Mouse (Mus musculus): Measurements from ENCODE around the gene Dgki. TPM values are rescaled to one million over a fixed set of nuclear protein-coding genes. Genes with fewer than 3 reads are reported as not detected.

Gene Dgki
- polyA plus RNA-seq, 1 experiment from 2014 or later = 0.42 TPM

DNA sequence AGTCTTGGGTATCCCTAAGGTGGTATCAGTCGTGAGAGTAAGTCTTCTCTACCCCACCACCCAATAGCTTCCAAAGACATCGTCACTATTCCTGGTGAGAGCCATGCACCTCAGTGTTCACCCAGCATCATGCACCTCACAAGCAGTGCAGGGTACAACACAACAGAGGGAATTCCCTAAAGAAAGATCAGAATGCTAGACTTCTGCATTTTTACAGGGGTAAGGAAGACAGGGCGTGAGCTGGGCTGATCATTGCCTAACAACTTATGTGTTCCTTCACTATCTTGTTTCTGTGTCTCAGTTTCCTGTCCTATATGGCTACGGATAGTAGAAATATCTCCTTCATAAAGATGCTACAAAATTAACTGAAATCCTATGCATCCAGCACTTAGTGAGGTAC, 13.8 kb downstream of the Dgki start:
- Histone ChIP-seq H3K4me2 (replicated peaks; ENCODE audit: low read depth) (no peak overlapping the region), H3K36me3 (ENCODE audit: control insufficient read depth, insufficient read depth) (no peaks in the 10 kb centered on the region), H3K4me1 (replicated peaks; ENCODE audit: control insufficient read depth, insufficient read depth, low read length) (no peaks in the 10 kb centered on the region), H3K27ac (ENCODE audit: low read depth, low read length) (no peak overlapping the region), H3K9ac (ENCODE audit: low read depth, low read length) (no peak overlapping the region), H3K27me3 (replicated peaks; ENCODE audit: control insufficient read depth, insufficient read depth, low read length) (no peaks in the 10 kb centered on the region), H3K9me3 (ENCODE audit: control insufficient read depth) (no peaks in the 10 kb centered on the region), H3K4me3 (ENCODE audit: low read depth, low read length) (no peak overlapping the region)
- no peak for TF ChIP-seq CTCF (IDR thresholded peaks at IDR 0.05; ENCODE audit: low read depth)
- WGBS = 88% methylated on average over 4 of the region's 4 CpGs
- ATAC-seq = no peak

DNA sequence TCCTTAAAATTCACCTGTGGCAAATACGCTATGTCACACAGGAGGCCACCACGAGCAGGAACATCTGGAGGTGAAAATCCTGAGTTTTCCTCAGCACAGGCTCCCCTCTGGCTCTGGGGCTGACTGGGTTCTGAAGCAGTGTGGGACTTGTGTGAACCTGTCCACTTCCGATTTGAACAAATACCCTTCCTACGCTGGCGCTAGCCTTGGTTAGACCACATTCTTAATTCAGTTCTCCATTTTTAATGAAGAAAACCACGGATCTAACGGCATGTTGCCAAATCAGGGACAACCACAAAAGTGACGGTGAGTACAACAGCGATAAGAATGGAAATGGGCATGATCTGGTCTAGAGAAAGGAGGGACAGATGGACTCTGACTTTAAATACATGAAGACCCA, 15.1 kb downstream of the Dgki start:
- Histone ChIP-seq H3K27ac (ENCODE audit: low read depth, low read length) (no peak overlapping the region), H3K9ac (ENCODE audit: low read depth, low read length) (no peak overlapping the region), H3K4me2 (replicated peaks; ENCODE audit: low read depth) (no peak overlapping the region), H3K36me3 (ENCODE audit: control insufficient read depth, insufficient read depth) (no peaks in the 10 kb centered on the region), H3K4me1 (replicated peaks; ENCODE audit: control insufficient read depth, insufficient read depth, low read length) (no peaks in the 10 kb centered on the region), H3K9me3 (ENCODE audit: control insufficient read depth) (no peaks in the 10 kb centered on the region), H3K27me3 (replicated peaks; ENCODE audit: control insufficient read depth, insufficient read depth, low read length) (no peaks in the 10 kb centered on the region), H3K4me3 (ENCODE audit: low read depth, low read length) (no peak overlapping the region)
- TF ChIP-seq CTCF (IDR thresholded peaks at IDR 0.05; ENCODE audit: low read depth) = no peak
- 90% methylated on average over 9 of the region's 9 CpGs for WGBS
- no peak for ATAC-seq

DNA sequence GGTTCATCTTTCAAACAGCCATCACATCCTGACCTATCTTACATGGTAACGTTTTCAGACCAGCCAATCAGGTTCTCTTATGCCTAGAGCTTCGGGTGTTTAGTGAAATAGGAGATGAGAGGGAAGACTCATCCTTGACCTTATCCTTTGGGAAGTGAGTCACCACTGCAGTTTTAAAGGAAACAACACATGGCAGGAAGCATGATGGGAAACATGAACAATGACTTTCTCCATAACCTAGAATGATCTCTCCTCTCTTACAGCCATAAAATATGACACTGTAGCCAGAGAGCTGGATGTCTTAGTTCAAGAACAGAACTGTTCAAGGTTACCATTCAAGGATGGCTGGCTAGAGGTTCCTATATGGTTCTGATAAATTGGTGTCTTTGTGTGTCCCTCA, 16.6 kb downstream of the Dgki start:
- H3K4me3 ChIP-seq (ENCODE audit: low read depth, low read length) = no peak overlapping the region
- no peak for TF ChIP-seq CTCF (IDR thresholded peaks at IDR 0.05; ENCODE audit: low read depth)
- no peak for ATAC-seq
- no peak overlapping the region for H3K4me2 ChIP-seq (replicated peaks; ENCODE audit: low read depth)
- no peaks in the 10 kb centered on the region for H3K4me1 ChIP-seq (replicated peaks; ENCODE audit: control insufficient read depth, insufficient read depth, low read length)
- no peaks in the 10 kb centered on the region for H3K9me3 ChIP-seq (ENCODE audit: control insufficient read depth)
- no peaks in the 10 kb centered on the region for H3K27me3 ChIP-seq (replicated peaks; ENCODE audit: control insufficient read depth, insufficient read depth, low read length)
- no peaks in the 10 kb centered on the region for H3K36me3 ChIP-seq (ENCODE audit: control insufficient read depth, insufficient read depth)
- no peak overlapping the region for H3K9ac ChIP-seq (ENCODE audit: low read depth, low read length)
- 56% methylated on average over 2 of the region's 2 CpGs for WGBS
- no peak overlapping the region for H3K27ac ChIP-seq (ENCODE audit: low read depth, low read length)

DNA sequence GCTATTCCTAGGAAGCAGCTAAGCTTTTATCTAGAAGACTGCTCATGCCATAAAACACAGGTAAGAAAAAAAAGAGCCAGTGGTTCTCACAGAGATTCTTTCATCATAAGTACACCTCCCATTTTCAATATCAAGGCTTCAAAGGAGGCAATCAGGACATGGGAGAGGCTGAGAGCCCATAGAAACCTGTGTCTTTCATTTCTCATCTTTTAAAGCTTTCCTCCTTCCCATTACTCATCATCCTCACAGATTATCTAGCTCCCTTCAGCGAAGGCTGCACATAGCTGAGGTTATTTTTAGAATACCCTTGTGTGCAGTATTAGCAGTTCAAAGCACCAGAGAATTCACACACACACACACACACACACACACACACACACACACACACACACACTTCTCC, 17.3 kb downstream of the Dgki start:
- TF ChIP-seq CTCF (IDR thresholded peaks at IDR 0.05; ENCODE audit: low read depth) = no peak
- H3K4me2 ChIP-seq (replicated peaks; ENCODE audit: low read depth) = no peak overlapping the region
- H3K9ac ChIP-seq (ENCODE audit: low read depth, low read length) = no peak overlapping the region
- no peaks in the 10 kb centered on the region for H3K4me1 ChIP-seq (replicated peaks; ENCODE audit: control insufficient read depth, insufficient read depth, low read length)
- no peak overlapping the region for H3K27ac ChIP-seq (ENCODE audit: low read depth, low read length)
- 35% methylated on average over 1 of the region's 1 CpGs for WGBS
- no peak for ATAC-seq
- H3K4me3 ChIP-seq (ENCODE audit: low read depth, low read length) = no peak overlapping the region
- H3K27me3 ChIP-seq (replicated peaks; ENCODE audit: control insufficient read depth, insufficient read depth, low read length) = no peaks in the 10 kb centered on the region
- H3K9me3 ChIP-seq (ENCODE audit: control insufficient read depth) = no peaks in the 10 kb centered on the region
- no peaks in the 10 kb centered on the region for H3K36me3 ChIP-seq (ENCODE audit: control insufficient read depth, insufficient read depth)

DNA sequence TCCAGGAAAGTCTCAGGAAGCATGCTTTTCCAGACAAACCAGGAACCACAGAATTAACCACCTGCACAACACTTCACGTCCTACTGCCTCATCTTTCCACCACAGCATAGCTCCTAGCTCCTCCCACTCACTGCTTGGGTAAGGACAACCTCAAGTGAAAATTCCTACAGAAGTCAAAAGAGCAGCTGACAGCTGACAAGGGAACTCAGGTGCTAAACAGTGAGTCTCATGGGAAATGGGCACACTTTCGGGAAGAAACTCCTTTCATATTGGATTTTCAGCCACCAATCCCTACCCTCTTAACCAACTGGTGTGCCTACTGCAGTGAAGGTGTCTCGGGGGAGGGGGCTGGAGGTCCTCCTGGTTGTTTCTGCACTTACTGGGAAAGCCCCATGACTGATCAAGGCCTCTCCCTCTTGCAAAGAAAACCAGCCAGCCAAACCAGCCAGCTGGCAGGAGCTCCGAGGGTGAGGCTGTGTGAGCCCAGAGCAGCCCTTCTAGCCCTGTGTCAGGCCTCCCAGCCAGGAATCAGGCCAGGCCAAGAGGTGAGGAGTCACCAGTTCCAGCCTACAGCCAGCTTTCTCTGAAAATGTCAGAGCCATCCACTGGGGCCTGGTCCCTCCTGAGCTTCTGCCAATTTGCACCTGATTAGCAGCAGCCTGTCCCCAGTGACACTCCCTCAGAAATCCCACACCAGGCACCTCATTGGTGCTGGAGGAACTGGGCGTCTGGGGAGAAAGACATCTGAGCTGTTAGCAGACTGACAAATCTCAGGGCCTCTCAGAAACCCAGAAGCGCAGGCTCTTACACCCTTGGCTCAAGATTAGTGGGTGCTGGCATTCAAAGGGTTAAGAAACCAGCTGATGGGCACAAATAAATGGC, 22.9 kb downstream of the Dgki start:
- no peak for TF ChIP-seq CTCF (IDR thresholded peaks at IDR 0.05; ENCODE audit: low read depth)
- no peaks in the 10 kb centered on the region for H3K36me3 ChIP-seq (ENCODE audit: control insufficient read depth, insufficient read depth)
- 64% methylated on average over 6 of the region's 6 CpGs for WGBS
- H3K4me1 ChIP-seq (replicated peaks; ENCODE audit: control insufficient read depth, insufficient read depth, low read length) = no peaks in the 10 kb centered on the region
- no peak overlapping the region for H3K4me2 ChIP-seq (replicated peaks; ENCODE audit: low read depth)
- H3K27ac ChIP-seq (ENCODE audit: low read depth, low read length) = no peak overlapping the region
- no peaks in the 10 kb centered on the region for H3K27me3 ChIP-seq (replicated peaks; ENCODE audit: control insufficient read depth, insufficient read depth, low read length)
- no peak for ATAC-seq
- H3K9ac ChIP-seq (ENCODE audit: low read depth, low read length) = no peak overlapping the region
- no peaks in the 10 kb centered on the region for H3K9me3 ChIP-seq (ENCODE audit: control insufficient read depth)
- H3K4me3 ChIP-seq (ENCODE audit: low read depth, low read length) = no peak overlapping the region

DNA sequence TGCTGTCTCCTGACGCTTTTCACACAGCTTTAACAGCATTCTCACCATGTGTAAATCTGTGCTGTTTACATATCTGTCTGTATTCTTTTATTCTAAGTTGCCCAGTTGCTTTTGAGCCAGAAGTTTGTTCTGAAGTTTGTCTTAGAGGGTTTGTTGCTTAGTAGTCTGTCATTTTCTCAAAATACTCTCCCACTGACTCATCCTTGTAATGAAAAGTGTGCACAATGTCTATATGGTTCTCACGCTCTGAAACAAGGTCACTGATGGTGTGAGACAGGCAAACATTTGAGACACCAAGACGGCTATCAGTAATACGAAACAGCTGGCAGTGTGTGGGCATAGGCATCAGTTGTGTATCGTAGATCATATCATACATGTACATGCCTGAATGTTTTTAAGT, 23.8 kb downstream of the Dgki start:
- H3K27ac ChIP-seq (ENCODE audit: low read depth, low read length) = no peak overlapping the region
- H3K27me3 ChIP-seq (replicated peaks; ENCODE audit: control insufficient read depth, insufficient read depth, low read length) = no peaks in the 10 kb centered on the region
- no peaks in the 10 kb centered on the region for H3K9me3 ChIP-seq (ENCODE audit: control insufficient read depth)
- WGBS = 58% methylated on average over 5 of the region's 5 CpGs
- H3K9ac ChIP-seq (ENCODE audit: low read depth, low read length) = no peak overlapping the region
- no peak for ATAC-seq
- no peaks in the 10 kb centered on the region for H3K36me3 ChIP-seq (ENCODE audit: control insufficient read depth, insufficient read depth)
- no peak overlapping the region for H3K4me2 ChIP-seq (replicated peaks; ENCODE audit: low read depth)
- TF ChIP-seq CTCF (IDR thresholded peaks at IDR 0.05; ENCODE audit: low read depth) = no peak
- no peaks in the 10 kb centered on the region for H3K4me1 ChIP-seq (replicated peaks; ENCODE audit: control insufficient read depth, insufficient read depth, low read length)
- no peak overlapping the region for H3K4me3 ChIP-seq (ENCODE audit: low read depth, low read length)
